Mouse (Mus musculus): ENCODE measurements around the gene Colgalt1. TPM values are rescaled to one million over a fixed set of nuclear protein-coding genes. Genes with fewer than 3 reads are reported as not detected.

Gene Colgalt1
- polyA plus RNA-seq, 1 experiment, result 59.8 TPM

DNA sequence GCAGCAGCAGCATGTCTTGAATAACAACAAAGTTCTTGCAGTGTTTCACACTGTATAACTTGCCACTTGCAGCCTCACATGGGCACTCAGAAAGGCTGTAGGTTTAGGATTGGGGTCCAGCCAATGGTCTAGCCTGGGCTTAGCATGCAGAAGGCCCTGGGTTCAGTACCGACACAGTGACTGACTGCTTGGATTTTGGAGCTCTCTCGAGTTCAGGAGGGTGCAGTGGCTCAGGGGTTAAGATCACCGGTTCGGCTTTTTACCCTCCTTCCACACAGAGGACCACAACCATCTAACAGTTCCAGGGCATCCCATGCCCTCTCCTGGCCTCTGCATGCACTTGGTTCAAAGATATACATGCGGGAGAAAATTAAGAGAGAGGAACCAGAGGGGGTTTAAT lies 19.8 kb upstream of the Colgalt1 start:
- no peaks in the 10 kb centered on the region; the same call in 1 of the 2 replicates for H3K27me3 ChIP-seq (ENCODE audit: control insufficient read depth, insufficient read depth, low read length)
- H3K36me3 ChIP-seq (ENCODE audit: control insufficient read depth, insufficient read depth, low read length), result no peaks in the 10 kb centered on the region
- TF ChIP-seq CTCF (IDR thresholded peaks at IDR 0.05; ENCODE audit: extremely low read depth, insufficient read length, insufficient replicate concordance, low read depth, low read length), result no peak
- no peak for TF ChIP-seq POLR2A (IDR thresholded peaks at IDR 0.05; ENCODE audit: low read depth, low read length)
- peak overlapping the region; percentile 80 for H3K4me3 ChIP-seq (ENCODE audit: low read depth, low read length)
- peaks cover 15% of the 10 kb centered on the region for H3K4me1 ChIP-seq (ENCODE audit: control insufficient read depth, insufficient read depth, insufficient read length, low read length)
- H3K27ac ChIP-seq (ENCODE audit: insufficient read depth, low read depth, low read length), result peak overlapping the region; percentile 94
- 30% methylated on average over 5 of the region's 5 CpGs for WGBS

GRCm38 (mm10) chr8:71591471-71592373 lies 19.1 kb upstream of the Colgalt1 start, which contains the start of gene Pgls:
Pgls (plus strand) TSS chr8:71592176.
- H3K27me3 ChIP-seq (ENCODE audit: control insufficient read depth, insufficient read depth, low read length), result no peaks in the 10 kb centered on the region; the same call in 1 of the 2 replicates
- under 1% methylated on average over 71 of the region's 71 CpGs for WGBS
- H3K4me1 ChIP-seq (ENCODE audit: control insufficient read depth, insufficient read depth, insufficient read length, low read length), result peaks cover 15% of the 10 kb centered on the region
- H3K27ac ChIP-seq (ENCODE audit: insufficient read depth, low read depth, low read length), result peak within 1 kb of the TSS; percentile 94
- H3K36me3 ChIP-seq (ENCODE audit: control insufficient read depth, insufficient read depth, low read length), result no peaks in the 10 kb centered on the region
- no peak for TF ChIP-seq CTCF (IDR thresholded peaks at IDR 0.05; ENCODE audit: extremely low read depth, insufficient read length, insufficient replicate concordance, low read depth, low read length)
- TF ChIP-seq POLR2A (IDR thresholded peaks at IDR 0.05; ENCODE audit: low read depth, low read length), result peak; percentile 86
- peak within 1 kb of the TSS; percentile 80 for H3K4me3 ChIP-seq (ENCODE audit: low read depth, low read length)

GRCm38 (mm10) chr8:71592374-71593170 lies 18.2 kb upstream of the Colgalt1 start:
- Histone ChIP-seq H3K4me3 (ENCODE audit: low read depth, low read length) (peak overlapping the region; percentile 80), H3K36me3 (ENCODE audit: control insufficient read depth, insufficient read depth, low read length) (no peaks in the 10 kb centered on the region), H3K27ac (ENCODE audit: insufficient read depth, low read depth, low read length) (peak overlapping the region; percentile 94), H3K4me1 (ENCODE audit: control insufficient read depth, insufficient read depth, insufficient read length, low read length) (peaks cover 15% of the 10 kb centered on the region), H3K27me3 (ENCODE audit: control insufficient read depth, insufficient read depth, low read length) (no peaks in the 10 kb centered on the region; the same call in 1 of the 2 replicates)
- 4% methylated on average over 60 of the region's 60 CpGs for WGBS
- TF ChIP-seq POLR2A (IDR thresholded peaks at IDR 0.05; ENCODE audit: low read depth, low read length), result no peak
- no peak for TF ChIP-seq CTCF (IDR thresholded peaks at IDR 0.05; ENCODE audit: extremely low read depth, insufficient read length, insufficient replicate concordance, low read depth, low read length)

DNA sequence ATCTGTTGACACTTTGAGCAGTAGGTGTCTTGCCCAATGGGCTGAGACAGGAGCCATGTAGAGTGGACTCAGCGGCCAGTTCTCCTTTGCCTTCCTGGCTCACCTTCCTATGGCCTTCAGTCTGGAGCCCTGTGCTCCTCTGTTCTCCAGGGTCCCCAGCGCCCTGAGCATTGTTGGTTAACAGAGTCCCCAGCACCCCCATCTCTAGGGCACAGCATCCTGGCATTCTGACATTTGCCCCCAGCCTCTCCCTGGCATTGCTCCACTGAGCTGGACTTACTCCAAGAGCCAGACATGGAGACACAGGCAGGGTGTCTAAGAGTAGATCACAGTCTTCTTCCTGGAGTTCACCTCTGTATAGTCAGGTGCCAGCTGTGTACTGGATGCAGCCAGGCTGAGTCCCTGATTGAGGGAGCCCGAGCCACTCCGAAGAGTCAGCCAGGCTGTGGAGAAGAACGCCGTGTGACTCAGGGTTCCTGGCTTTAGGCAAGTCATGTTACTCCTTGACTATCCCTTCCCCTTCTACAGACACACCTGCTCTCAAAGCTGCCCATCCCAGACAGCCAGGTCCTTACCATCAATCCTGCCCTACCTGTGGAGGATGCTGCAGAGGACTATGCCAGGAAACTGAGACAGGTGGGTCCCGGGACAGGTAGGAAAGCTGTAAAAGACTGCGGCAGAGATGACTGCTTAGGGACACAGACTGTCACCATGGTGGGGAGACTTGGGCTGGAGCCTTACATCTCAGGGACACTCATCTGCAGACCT lies 17.1 kb upstream of the Colgalt1 start:
- Histone ChIP-seq H3K4me3 (ENCODE audit: low read depth, low read length) (no peak overlapping the region), H3K36me3 (ENCODE audit: control insufficient read depth, insufficient read depth, low read length) (no peaks in the 10 kb centered on the region), H3K4me1 (ENCODE audit: control insufficient read depth, insufficient read depth, insufficient read length, low read length) (peaks cover 15% of the 10 kb centered on the region), H3K27me3 (ENCODE audit: control insufficient read depth, insufficient read depth, low read length) (no peaks in the 10 kb centered on the region; the same call in 1 of the 2 replicates), H3K27ac (ENCODE audit: insufficient read depth, low read depth, low read length) (no peak overlapping the region)
- TF ChIP-seq CTCF (IDR thresholded peaks at IDR 0.05; ENCODE audit: extremely low read depth, insufficient read length, insufficient replicate concordance, low read depth, low read length), result no peak
- TF ChIP-seq POLR2A (IDR thresholded peaks at IDR 0.05; ENCODE audit: low read depth, low read length), result no peak
- 89% methylated on average over 8 of the region's 8 CpGs for WGBS

GRCm38 (mm10) chr8:71594324-71594722 lies 16.5 kb upstream of the Colgalt1 start:
- H3K36me3 ChIP-seq (ENCODE audit: control insufficient read depth, insufficient read depth, low read length), result no peaks in the 10 kb centered on the region
- no peak for TF ChIP-seq CTCF (IDR thresholded peaks at IDR 0.05; ENCODE audit: extremely low read depth, insufficient read length, insufficient replicate concordance, low read depth, low read length)
- TF ChIP-seq POLR2A (IDR thresholded peaks at IDR 0.05; ENCODE audit: low read depth, low read length), result no peak
- peaks cover 15% of the 10 kb centered on the region for H3K4me1 ChIP-seq (ENCODE audit: control insufficient read depth, insufficient read depth, insufficient read length, low read length)
- WGBS, result 99% methylated on average over 4 of the region's 4 CpGs
- H3K27me3 ChIP-seq (ENCODE audit: control insufficient read depth, insufficient read depth, low read length), result no peaks in the 10 kb centered on the region; the same call in 1 of the 2 replicates
- H3K4me3 ChIP-seq (ENCODE audit: low read depth, low read length), result no peak overlapping the region
- no peak overlapping the region for H3K27ac ChIP-seq (ENCODE audit: insufficient read depth, low read depth, low read length)

DNA sequence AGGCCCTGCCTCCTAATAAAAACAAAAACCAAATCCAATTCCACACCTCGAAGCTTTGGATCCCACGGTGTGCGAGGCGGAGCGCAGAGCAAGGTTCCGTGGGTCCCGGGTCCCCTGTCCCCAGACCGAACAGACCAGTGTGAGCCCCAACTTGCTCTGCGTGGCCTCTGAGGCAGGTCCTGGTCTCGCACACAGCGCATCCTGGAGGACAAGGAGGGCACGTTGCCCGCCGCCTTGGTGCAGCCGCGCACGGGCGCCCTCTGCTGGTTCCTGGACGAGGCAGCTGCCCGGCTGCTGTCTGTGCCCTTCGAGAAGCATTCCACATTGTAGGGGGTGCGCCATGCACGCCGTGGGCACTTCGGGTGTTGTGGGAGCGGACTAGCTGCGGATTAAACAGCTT lies 14.9 kb upstream of the Colgalt1 start:
- Histone ChIP-seq H3K4me3 (ENCODE audit: low read depth, low read length) (no peak overlapping the region), H3K27me3 (ENCODE audit: control insufficient read depth, insufficient read depth, low read length) (no peaks in the 10 kb centered on the region; the same call in 1 of the 2 replicates), H3K4me1 (ENCODE audit: control insufficient read depth, insufficient read depth, insufficient read length, low read length) (peaks cover 10% of the 10 kb centered on the region), H3K36me3 (ENCODE audit: control insufficient read depth, insufficient read depth, low read length) (no peaks in the 10 kb centered on the region), H3K27ac (ENCODE audit: insufficient read depth, low read depth, low read length) (no peak overlapping the region)
- 11% methylated on average over 27 of the region's 27 CpGs for WGBS
- TF ChIP-seq POLR2A (IDR thresholded peaks at IDR 0.05; ENCODE audit: low read depth, low read length) (no peak), CTCF (IDR thresholded peaks at IDR 0.05; ENCODE audit: extremely low read depth, insufficient read length, insufficient replicate concordance, low read depth, low read length) (peak; percentile 98)

Measured in small intestine, adult 2 months (tissue).